Mouse (Mus musculus) central nervous system, embryonic 14 days (tissue): ENCODE measurements around the gene Etfa. TPM values are rescaled to one million over a fixed set of nuclear protein-coding genes. Genes with fewer than 3 reads are reported as not detected.

Source experiments
- polyA plus RNA-seq: library from polyadenylated mRNA; depleted of rRNA; stranded (reverse); fragments of >200 nt; gene quantifications from 2 replicates; pipeline ENCODE4 v1.2.3, GENCODE M21; 2012; rRNA removed

The Etfa gene
- polyA plus RNA-seq: 48.4 and 49.5 TPM in 2 replicates

GRCm38 (mm10) chr9:55512027-55512543, at the start of gene Etfa:
Gene Etfa (minus strand): TSS chr9:55512243.

GRCm38 (mm10) chr9:55538377-55538776, 26.3 kb upstream of the Etfa start, which contains the start of gene Isl2:
Gene Isl2 (plus strand): TSS chr9:55538672.

Other genes with a start within 250 kb of the Etfa start
- gene Nrg4, start 185.4 kb downstream of the Etfa start, polyA plus RNA-seq: 0.11 and 0.34 TPM in 2 replicates
- 4.6 and 5.2 TPM in 2 replicates for gene Tmem266, start 185.3 kb downstream of the Etfa start, polyA plus RNA-seq
- gene Isl2, start 26.4 kb upstream of the Etfa start, polyA plus RNA-seq: 2.5 and 9.9 TPM in 2 replicates